Mouse (Mus musculus): ENCODE measurements around the gene Col19a1. TPM values are rescaled to one million over a fixed set of nuclear protein-coding genes. Genes with fewer than 3 reads are reported as not detected.

Gene Col19a1
- polyA plus RNA-seq, 1 experiment: 0.01 TPM

DNA sequence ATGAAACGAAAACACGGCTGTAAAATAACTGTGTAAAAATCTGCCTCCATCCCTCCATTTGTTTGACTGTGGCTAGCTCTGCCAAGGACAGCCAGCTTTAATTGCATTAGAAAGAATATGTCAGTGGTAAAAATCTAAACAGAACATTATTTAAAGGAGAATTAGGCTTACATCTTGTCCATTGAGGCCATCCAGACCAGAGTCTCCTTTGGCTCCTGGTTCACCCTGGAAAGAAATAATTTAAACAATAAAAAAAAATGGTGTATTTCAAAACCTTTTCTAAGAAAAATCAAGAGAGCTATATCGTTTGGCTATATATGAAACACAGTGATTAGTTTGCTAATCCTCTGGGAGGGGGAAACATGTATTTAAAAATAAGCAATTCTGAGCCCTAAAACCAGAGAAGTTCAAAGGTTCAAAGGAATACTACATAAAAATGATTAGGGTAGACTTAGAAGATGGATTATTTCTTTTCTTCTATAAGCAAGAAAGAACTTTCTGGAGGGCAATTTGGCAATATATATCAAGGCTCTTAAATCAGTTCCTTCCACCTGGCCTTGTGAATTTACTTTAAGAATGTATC, 125.9 kb downstream of the Col19a1 start:
- DNase-seq (ENCODE audit: low read depth): no peak

DNA sequence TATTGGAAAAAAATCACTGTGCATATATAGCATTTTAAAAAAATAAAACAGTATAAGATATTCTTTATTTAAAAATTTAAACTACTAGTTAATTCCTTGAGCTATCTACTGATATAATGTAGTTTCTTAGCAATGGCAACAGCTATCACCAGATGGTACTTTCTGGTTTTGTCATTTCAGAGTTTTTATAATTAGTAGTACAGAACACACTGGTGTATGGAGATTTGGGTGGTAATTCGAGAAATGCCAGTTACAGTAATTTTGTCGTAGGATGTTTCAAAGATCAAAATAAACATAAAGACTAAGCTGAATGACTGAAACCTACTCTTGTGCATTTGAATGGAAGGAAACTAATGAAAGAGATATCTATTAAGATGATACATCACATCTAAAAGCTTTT, 129.3 kb downstream of the Col19a1 start:
- DNase-seq (ENCODE audit: low read depth): no peak

DNA sequence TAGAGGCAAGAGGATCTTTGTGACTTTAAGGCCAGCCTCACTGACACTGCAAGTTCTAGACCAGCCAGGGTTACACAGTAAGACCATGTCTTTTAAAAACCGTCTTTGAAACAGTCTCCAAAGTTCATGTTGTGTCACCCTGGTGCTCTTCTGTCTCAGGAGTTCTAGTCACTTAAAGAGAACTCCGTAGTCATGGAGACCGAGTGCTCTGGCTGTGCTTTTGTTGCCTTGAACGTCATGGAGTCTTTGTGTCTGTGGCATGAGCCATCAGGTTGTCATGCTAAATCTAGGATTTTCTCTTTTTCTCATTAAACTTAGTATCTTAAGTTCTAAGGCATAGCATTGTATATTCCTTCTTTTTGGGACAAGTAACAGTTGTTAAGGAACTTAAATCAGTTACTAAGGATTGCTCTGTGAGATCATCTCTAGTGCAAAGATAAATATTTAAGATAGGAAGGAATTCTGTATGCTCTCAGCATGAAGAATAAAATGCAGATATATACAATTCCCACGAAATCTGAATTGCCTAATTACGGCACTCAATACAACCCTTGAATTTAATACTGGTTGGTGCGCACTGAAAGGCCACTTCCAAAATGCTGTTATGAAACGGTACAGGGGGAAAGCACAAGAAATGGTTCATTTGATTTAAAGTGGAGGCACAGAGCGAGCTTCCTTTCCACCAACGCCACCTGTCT, 134.6 kb downstream of the Col19a1 start:
- no peak for DNase-seq (ENCODE audit: low read depth)

DNA sequence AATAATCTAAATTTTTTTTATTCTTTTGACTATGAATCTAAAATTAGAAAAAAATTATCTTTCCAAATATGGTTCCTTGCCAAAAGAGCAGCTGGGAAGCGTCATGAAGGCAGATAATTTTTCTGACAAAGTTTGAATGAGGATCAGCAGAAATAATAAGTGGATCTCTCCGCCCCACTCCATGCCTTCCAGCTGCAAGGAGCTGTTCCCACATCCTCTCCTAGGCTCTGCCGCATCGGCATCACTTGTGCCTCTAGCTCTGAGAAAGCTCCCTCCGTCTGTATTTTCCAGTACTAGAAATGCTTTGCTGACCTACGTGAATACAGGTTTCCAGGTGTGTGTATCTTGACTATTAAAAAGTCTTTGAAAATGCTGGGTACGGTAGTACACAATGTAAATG, 135.1 kb downstream of the Col19a1 start:
- DNase-seq (ENCODE audit: low read depth): no peak

DNA sequence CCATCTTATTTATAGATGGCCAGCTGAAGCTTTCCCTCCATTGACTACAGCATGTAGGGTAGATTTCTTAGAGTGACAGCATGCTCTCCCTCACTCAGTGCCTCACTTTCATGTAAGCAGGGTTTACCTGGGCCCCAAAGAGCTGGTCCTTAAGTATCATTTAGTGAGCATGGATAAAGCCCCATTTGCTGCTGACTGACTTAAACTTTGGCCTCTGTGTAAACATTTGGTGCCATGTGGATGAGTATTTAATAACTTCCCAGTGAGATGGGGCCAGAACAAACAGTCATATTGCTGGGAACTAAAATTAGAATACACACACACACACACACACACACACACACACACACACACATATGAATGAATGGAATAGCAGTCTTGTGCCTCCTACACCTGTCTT, 149.8 kb downstream of the Col19a1 start:
- DNase-seq (ENCODE audit: low read depth): no peak

DNA sequence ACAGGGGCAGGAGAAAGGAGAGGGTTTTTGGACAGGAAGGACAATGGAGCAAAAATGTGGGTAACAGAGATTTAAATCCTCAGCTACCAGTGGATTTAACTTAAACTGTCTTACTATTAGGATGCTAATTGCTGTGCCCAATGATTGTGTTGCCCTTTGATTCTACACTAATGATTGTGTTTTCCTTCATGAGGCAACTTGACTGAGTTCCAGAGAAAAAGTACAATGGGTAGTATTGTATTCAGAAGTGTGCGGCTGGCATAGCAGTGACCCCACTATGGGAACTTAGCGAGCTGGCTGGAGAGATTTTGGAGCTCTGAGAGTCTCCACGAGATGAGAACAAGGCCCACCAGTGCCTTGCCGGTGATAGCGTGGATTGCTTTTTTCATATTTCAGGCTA, 159.0 kb downstream of the Col19a1 start:
- no peak for DNase-seq (ENCODE audit: low read depth)

DNA sequence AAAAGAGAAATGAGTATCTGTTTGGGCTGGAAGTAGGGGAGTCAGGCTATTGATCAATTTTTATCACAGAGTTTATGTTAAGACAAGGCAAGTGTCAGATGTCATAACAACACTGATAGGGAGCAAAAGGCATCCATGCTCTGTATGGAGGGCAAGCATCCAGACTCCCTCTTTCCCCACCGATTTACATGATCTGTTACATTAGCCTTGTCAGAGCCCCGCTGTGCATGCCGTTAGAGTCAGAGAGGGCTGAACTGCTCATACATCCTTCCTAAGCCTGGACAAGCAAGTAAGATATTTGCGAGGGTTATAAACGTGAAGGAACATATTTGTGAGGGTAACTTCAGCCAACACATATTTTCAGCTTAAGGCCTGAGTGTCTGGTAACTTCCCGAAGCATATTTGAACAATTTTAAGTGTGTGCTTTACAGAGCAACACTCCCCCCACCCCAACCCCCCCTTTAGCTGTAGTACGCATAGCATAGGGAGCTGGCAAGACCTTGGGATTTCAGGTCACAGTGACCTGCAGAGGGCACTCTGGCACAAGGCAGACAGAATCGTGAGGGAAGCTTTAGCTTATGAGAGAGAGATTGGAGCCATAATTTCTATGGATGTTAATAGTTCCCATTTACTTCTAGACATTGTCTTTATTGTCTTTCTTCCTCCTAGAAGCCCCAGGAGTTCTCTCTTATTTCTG, 209.0 kb downstream of the Col19a1 start:
- DNase-seq (ENCODE audit: low read depth): no peak

DNA sequence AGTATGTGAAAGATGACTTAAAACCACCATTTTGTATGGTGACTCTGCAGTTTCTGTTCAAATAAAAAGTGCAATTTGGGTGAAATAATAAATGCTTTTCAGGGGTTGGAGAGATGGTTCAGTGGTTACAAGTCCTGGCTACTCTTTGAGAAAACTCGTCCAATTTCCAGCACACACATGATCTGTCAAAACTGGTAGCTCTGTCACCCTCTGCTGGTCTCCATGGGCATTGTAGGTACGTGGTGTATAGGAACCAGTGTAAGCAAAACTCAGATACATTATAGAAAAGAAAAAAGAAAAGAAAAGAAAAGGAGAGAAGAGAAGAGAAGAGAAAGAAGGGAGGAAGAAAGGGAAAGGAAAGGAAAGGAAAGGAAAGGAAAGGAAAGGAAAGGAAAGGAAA, 212.4 kb downstream of the Col19a1 start:
- DNase-seq (ENCODE audit: low read depth): no peak

DNA sequence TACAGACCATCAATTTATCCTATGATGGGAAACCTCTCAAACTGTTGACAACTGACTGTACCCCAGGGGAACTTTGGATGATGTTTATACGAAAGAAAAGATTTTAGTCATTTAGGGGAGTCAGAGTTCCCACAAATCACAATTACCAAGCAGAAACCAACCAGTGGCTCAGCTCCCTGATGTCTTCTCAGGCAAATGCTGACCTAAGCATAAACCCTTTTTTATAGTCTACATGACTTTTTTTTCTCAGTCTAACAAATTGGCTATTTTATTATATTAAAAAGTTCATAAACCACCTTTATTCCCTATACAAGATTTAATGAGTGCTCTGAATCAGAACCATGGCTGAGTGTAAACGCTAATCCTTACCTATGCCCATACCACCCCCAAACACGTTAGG, 213.6 kb downstream of the Col19a1 start:
- no peak for DNase-seq (ENCODE audit: low read depth)

DNA sequence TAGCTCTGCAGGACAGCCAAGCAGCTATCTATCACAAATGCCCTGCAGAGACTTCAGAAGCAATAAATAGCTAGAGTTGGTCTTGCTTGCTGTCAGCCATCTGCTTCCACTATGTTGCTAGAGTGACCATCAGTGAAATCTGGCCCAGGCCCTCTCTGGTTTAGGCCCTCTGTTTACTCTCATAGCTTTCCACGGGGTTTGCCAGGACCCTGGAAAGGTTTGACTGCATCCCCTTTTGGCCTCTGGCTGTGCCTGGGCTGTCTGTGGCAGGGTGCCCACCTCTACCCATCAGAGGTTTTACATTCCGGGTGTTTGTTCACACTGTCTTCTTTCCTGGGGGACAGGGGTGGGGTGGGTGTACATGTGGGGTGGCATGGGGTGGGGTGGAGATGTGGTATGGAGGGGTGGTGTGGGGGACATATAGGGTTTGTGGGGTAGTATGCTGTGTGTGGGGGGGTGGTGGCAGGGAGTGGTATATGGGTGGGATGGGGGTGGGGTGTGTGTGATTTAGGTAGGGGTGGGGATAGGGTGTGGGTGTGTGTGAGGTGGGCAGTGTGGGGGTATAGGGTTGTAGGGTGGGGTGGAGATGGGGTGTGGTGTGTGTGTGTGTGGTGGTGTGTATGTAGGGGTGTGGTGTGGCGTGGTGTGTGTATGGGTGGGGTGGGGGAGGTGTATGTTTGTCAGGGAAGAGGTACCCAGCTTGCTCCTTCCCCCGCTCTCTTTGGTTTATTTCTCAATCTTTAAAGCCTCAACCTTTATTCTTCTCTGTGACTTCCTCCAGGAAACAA, 214.6 kb downstream of the Col19a1 start:
- no peak for DNase-seq (ENCODE audit: low read depth)

DNA sequence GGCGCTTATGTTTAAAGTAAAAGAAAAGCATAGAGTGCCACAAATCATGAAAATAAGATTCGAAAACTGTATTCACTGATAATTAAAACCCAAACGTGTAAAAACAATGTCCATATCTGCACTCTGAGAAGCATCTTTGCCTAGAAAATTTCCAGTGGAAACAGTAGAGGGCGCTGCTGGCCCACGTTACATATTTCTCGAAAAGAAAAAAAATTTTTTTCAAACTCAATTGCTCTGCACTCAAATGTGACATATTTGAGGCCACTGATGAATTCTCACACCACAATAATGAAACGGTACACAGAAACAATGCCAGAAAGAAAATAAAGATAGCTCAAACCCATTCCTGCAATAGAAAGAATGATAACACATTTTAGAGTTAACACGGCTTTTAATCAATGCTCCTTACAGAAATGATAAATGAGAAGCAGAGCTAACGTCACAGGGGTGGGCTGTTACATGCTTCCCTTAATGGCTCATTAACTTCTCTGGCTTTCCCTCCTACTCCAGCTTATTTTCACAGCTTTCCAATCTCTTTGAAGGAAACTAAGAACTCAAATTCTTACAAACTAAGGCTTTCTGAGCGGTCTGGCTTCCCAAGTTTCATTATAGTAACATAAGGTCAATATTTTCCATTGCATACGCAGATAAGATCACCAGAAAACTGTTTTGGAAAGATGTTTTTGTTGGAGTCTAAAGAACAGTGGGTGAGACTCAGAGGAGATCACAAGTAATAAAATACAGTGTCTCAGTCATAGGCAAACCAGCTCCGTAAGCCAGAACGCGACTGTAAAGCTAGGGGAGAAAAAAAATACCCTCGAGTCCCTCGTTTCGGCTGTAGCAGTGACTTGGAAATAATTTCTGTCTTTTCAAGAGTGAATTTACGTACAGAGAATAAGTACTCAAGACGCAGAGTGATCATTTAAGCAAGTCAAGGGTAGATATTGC, 219.4 kb downstream of the Col19a1 start:
- no peak for DNase-seq (ENCODE audit: low read depth)

DNA sequence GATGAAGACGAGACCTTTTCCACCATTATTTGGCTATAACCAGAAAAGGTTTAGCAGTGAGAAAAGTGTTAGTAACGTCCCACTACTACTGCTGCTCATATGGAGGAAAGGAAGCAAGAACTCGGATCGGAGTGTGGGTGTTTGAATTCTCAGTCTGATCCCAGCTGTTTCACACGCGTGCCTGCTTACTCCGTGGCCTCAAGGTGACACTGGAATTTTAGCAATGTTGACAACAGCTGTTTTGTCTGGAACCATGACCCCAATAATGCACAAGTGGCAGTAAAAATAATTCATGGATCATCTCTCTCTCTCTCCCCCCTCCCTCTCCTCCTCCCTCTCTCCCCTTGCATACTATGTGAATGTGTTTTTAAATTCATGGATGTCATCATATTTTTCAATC, 222.5 kb downstream of the Col19a1 start:
- DNase-seq (ENCODE audit: low read depth): no peak

DNA sequence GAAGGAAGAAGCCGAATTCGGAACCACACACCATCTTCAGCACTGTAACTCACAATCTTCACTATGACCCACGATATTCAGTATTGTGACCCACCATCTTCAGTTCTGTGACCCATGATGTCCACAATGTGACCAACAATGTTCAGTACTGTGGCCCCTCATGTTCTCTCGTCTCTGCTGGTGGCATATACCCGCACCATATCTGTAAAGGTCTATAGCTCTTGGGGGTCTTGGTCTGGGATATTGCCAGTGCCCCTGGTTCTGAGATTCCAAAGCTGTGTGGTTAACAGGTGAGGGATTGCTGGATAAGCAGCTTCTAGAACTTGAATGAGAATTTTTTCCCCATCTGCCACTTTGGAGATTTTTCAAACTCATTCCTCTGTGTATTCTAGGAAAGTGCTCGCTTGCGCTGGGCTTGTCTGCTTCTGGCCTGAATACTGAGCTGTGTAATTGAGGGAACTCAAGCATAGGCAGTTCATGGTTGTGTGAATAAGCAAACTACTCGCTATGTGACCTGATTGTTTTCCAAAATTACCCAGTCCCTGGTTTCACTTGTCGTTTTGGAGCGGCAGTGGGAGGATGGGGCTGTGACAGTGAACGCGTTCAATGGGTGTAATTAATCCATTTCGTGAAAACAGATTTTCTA, 225.2 kb downstream of the Col19a1 start:
- no peak for DNase-seq (ENCODE audit: low read depth)

DNA sequence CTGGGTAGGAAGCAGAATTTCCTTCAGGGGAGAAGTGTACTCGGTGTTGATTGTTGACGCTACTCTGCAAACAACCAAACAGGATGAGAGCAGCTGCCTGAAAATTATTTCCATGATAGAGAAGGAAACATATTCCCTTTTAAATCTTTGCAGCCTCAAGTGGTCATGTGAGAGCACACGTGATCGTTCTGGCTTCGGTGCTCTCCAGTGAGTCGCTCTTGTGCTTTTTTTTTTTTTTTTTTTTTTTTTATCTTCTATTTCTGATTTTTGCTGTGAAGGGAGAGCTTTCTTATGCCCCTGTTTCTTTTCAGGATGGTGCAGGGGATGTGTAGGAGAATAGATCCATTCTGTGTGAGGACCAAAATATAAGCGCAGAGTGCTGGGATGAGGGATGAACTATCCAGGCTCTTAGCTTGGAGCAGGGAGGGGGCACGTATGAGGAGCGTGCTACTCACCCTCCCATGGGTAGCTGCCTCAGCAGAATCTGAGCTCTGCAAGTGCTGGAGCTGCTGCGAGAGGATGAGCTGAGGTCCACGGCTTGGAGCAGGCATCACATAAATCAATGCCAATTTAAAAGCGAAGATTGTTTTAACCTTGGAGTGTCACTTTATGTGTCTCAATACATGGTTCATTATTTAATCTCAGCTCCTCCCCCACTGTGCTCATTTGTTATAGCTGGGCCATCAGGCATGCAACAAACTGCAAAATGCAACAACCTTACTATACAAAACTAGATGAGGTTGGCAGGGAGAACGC, 237.6 kb downstream of the Col19a1 start:
- DNase-seq (ENCODE audit: low read depth): no peak

DNA sequence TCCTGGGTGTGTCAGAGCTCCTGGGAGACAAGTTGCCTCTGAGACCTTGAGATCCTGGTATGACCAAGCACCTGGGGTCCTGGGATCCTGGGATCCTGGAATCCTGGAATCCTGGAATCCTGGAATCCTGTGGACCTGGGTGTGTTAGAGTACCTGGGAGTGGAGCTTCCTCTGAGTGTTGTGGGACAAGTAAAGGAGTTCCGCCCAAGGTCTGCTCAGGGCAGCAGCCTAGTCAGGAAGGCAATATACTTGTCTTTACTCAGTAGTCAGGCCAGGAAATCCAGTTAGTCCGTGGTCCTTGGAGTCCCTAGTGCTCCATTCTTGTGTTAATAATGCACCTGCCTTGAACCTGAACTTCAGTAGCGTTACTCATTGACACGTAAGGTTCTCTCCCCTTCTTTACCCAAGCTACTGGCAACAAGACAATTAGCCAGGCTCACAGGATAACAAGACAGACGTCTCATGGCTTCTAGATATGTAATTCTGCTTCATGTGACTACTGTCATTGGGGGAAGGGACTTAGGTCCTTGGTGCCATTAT, 239.6 kb downstream of the Col19a1 start:
- no peak for DNase-seq (ENCODE audit: low read depth)

DNA sequence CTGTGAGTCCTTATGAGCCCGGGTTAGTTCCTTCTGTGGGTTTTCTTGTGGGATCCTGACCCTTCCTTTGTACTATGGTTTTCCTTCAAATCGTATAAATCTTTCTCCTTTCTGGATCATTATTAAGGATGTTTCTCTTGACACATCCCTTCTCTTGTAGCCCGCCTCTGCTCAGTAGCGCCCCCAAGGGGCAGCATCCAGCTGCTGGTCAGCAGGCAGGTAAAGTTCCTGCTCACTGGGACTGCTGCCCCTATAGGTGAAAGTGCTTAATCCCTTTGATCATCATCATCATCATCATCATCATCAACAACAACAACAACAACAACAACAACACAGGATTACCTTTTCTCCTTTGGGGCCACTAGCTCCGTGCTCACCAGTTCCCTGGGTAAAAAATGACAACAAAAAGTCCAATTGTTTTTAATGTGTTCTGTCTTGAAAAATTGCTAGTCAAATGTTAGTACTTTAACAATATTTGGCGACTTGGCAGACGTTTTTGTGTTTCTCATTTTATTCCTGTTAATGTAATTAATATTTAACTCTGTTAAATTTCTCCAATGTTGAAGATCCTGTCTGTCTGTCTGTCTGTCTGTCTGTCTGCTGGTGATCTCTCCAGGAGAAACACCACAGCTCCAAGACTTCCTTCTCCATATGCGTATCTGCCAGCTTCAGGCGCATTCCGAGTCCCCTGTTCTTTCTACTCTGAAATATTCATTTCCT, 249.6 kb downstream of the Col19a1 start:
- no peak for DNase-seq (ENCODE audit: low read depth)

DNA sequence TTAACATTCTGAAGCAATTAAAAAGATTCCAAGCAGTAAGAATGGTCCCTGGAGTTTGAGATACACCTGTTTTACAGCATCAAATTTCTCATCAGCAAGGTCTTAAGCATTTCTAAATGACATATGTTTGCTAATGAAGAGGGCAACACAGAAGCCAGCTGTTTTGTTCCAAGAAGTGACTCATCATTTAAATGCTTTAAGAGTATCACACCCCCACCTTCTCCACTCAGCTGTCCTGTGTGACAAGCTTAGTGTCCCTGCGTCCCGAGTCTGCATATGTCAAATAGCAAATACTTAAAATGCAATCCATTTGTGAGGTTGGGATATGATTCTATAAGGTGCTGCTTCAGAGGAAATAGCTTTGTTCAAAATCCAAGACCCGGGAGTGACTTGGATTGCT, 251.2 kb downstream of the Col19a1 start:
- DNase-seq (ENCODE audit: low read depth): no peak

DNA sequence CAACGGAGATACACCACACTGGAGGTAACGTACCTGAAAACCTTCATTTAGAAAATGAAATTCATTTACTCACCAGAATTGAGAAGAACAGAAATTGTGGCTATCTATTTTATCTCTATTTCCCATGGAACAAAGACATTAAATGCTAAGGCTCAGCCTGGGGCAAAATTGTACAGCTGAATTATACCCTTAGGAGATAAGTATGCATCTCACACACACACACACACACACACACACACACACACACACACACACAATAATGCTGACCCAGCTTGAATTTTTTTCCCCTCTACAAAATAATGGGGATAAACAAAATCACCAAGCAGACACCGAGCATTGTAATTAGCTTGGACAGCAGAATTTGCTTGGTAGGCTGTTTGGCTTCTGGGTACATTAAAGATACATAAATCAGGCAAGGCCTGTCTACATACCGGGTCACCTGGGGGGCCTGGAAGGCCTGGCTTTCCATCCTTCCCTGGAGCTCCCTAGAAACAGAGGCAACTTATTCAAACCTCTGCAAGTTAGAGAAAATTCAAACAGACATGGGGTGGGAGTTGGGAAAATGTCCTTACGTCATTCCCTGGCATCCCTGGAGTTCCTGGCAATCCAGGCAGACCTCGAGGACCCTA, 270.2 kb downstream of the Col19a1 start:
- no peak for DNase-seq (ENCODE audit: low read depth)

DNA sequence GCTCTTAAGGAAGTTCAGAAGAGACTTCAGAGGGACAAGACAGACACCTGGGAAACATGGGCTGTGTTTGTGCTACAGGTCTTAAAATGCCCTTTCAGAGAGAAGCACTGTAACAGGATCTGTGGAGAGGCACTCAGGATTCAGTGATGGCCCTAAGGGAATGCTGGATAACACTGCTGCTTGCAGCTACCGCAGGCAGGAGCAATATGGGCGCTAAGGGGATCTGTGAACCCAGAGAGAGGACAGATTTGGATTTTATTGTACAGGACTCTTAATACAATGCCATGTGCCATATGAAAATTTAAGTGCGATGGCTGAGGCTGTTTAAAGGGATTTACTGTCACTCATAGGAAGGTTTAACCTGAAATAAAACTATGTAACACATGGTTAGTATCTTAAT, 270.8 kb downstream of the Col19a1 start:
- no peak for DNase-seq (ENCODE audit: low read depth)

Measured in gonadal fat pad, adult 2 months (tissue).